Mouse (Mus musculus) stomach, postnatal 0 days (tissue): ENCODE measurements around the gene Ly9. TPM values are rescaled to one million over a fixed set of nuclear protein-coding genes. Genes with fewer than 3 reads are reported as not detected.

Experiments
- ATAC-seq: fragments of 200-750 bp; cut with Nextera tagmentation; 2 replicates; pipeline ENCODE4 v1.8.0; 2017; ENCODE audit not compliant: low FRiP score, low TSS enrichment
- DNase-seq: peaks from one replicate; pipeline ENCODE4 v3.0.0-alpha.2; 2016; ENCODE audit warnings: low spot score
- H3K27ac ChIP-seq: fragments of 300-500 bp; sonication (generic); replicated peaks from 2 replicates; pipeline ENCODE4 v1.5.1; 2014; ENCODE audit warnings: mild to moderate bottlenecking, control low read depth
- H3K27me3 ChIP-seq: fragments of 300-500 bp; sonication (generic); 2 replicates; pipeline ENCODE4 v1.6.1; 2014; ENCODE audit warnings: low read length; ENCODE audit not compliant: control insufficient read depth, insufficient read depth
- H3K36me3 ChIP-seq: fragments of 300-500 bp; sonication (generic); 2 replicates; pipeline ENCODE4 v1.6.1; 2014; ENCODE audit warnings: low read length, mixed read lengths; ENCODE audit not compliant: control insufficient read depth, insufficient read depth
- H3K4me1 ChIP-seq: fragments of 300-500 bp; sonication (generic); replicated peaks from 2 replicates; pipeline ENCODE4 v1.6.1; 2014; ENCODE audit warnings: antibody characterized with exemption; ENCODE audit not compliant: control insufficient read depth, insufficient read depth
- H3K4me2 ChIP-seq: fragments of 300-500 bp; sonication (generic); replicated peaks from 2 replicates; pipeline ENCODE4 v1.6.1; 2014; ENCODE audit warnings: low read depth, mild to moderate bottlenecking, control low read depth, moderate library complexity
- H3K4me3 ChIP-seq: fragments of 300-500 bp; sonication (generic); 2 replicates; pipeline ENCODE4 v1.5.1; 2014; ENCODE audit warnings: low read depth, low read length, control low read depth
- H3K9ac ChIP-seq: fragments of 300-500 bp; sonication (generic); 2 replicates; pipeline ENCODE4 v1.6.1; 2014; ENCODE audit warnings: mild to moderate bottlenecking, low read length, control low read depth, mixed read lengths
- H3K9me3 ChIP-seq: fragments of 300-500 bp; sonication (generic); 2 replicates; pipeline ENCODE4 v1.6.1; 2016; ENCODE audit warnings: low read length; ENCODE audit not compliant: control insufficient read depth
- CTCF ChIP-seq: IDR thresholded peaks from 2 replicates; pipeline ENCODE4 v1.5.1; 2016; ENCODE audit warnings: antibody characterized with exemption, low read depth, mild to moderate bottlenecking, moderate library complexity
- EP300 ChIP-seq: optimal IDR thresholded peaks from 2 replicates; pipeline ENCODE3; 2016; ENCODE audit warnings: antibody characterized with exemption
- WGBS: fragments of 180-500 bp; shearing (Covaris S2); extraction: QIAGEN DNeasy Blood & Tissue Kit; methylation state at CpG from one replicate; pipeline ENCODE4 v1.1.7; 2014; 5-methylcytosine and 5-hydroxymethylcytosine counted together
- polyA plus RNA-seq: library from polyadenylated mRNA; unstranded; fragments of >200 nt; fragmentation: Nextera tagmentation; extraction: Ambion mirVana; gene quantifications from 2 replicates; pipeline ENCODE4 v1.2.1, GENCODE M21; 2015

Ly9 gene
- polyA plus RNA-seq, 1 experiment from 2014 or later, result 0.13 TPM

DNA sequence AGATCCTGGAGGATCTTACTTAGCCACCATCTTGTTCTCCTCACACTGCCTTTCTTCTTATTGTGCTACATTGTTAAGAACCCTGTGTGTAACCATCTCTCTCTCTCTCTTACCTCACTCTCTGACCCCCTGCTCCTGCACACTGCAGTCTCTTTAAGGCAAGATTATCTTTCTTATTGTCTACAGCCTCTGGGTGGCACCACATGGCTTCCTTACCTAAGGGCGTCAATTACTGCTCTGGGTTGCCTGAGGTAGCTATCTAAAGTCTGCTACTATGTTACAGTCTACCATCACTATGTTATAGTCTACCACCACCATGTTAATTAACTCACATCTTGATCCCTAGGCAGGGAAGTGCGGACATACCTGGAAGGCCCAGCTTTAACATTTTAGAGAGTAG, 38.8 kb downstream of the Ly9 start:
- Histone ChIP-seq H3K9ac (no peak overlapping the region), H3K27me3 (no peaks in the 10 kb centered on the region), H3K9me3 (no peaks in the 10 kb centered on the region), H3K27ac (no peak overlapping the region), H3K4me1 (no peaks in the 10 kb centered on the region), H3K4me3 (no peak overlapping the region), H3K4me2 (no peak overlapping the region), H3K36me3 (no peaks in the 10 kb centered on the region)
- DNase-seq (no peak), ATAC-seq (no peak)
- WGBS, result 68% methylated on average over 2 of the region's 2 CpGs
- no peak for TF ChIP-seq CTCF
- no peak for TF ChIP-seq EP300

DNA sequence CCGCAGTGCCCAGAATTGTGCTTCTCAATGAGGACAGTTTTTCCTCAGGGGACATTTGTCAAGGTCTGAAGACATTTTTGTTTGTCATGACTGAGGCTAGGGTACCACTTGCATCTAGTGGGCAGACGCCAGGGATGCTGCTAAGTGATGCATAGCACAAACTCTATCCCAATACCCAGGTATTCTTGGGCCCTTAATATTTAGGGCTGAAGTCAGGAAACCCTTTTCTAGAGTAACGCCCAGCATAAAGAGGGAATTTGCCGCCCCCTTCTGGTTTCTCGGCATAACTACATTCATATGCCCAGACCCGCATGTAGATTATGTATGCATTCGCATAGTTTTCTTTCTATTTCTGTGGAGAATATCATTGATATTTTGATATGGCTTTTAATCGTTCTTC, 40.4 kb downstream of the Ly9 start:
- no peak overlapping the region for H3K9ac ChIP-seq
- 20% methylated on average over 8 of the region's 8 CpGs for WGBS
- no peak overlapping the region for H3K4me3 ChIP-seq
- H3K27ac ChIP-seq, result no peak overlapping the region
- ATAC-seq (0 out of 2 replicates have a peak, but pooled peaks have one; percentile 43), DNase-seq (peak; percentile 66)
- no peaks in the 10 kb centered on the region for H3K36me3 ChIP-seq
- no peaks in the 10 kb centered on the region for H3K27me3 ChIP-seq
- TF ChIP-seq EP300 (no peak), CTCF (peak; percentile 86)
- no peaks in the 10 kb centered on the region for H3K4me1 ChIP-seq
- H3K4me2 ChIP-seq, result no peak overlapping the region
- no peaks in the 10 kb centered on the region for H3K9me3 ChIP-seq

DNA sequence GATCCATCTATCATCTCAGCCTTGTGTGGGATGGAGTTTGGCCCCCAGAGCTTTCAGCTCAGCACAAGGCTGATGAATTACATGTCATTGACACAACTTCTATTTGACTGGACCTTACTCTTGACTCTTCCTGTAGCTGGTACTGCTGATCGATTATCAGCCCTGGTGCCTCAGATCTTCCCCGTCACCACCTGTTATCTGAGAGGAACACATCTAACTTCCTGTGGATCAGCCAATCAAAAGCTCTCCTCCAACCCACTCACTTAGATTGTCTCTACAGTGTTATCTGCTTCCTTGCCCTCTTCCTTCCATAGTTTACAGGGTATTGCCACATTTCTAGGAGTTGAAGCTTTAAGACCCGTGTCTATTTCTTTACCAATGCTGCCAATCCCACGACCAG, 41.3 kb downstream of the Ly9 start:
- Histone ChIP-seq H3K4me1 (no peaks in the 10 kb centered on the region), H3K4me3 (no peak overlapping the region), H3K27ac (no peak overlapping the region), H3K9me3 (no peaks in the 10 kb centered on the region), H3K36me3 (no peaks in the 10 kb centered on the region), H3K4me2 (no peak overlapping the region), H3K9ac (no peak overlapping the region), H3K27me3 (no peaks in the 10 kb centered on the region)
- 55% methylated on average over 4 of the region's 4 CpGs for WGBS
- ATAC-seq (no peak), DNase-seq (no peak)
- TF ChIP-seq CTCF (no peak), EP300 (no peak)

DNA sequence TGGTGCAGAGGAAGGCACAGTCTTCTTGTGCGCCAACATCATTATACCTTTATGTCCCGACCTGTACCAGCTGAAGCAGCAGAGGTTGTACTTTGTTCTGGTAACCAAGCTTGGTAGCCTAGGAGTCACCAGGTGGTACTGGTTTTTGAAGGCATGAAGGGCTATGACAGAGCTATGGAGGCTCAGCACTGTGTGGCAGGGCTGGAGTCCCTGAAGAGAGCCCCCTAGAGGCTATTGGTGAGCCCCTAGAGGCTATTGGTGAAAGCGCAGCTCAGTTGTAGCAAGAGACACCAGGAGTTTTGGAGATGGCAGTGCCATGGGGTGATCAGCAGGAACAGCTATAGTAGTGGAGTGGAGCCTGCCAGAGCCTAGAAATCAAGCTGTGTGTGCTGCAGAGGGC, 43.0 kb downstream of the Ly9 start:
- H3K9me3 ChIP-seq, result no peaks in the 10 kb centered on the region
- no peaks in the 10 kb centered on the region for H3K27me3 ChIP-seq
- no peak overlapping the region for H3K4me3 ChIP-seq
- no peak overlapping the region for H3K4me2 ChIP-seq
- no peak overlapping the region for H3K9ac ChIP-seq
- TF ChIP-seq EP300, result no peak
- TF ChIP-seq CTCF, result peak; percentile 76
- 49% methylated on average over 3 of the region's 3 CpGs for WGBS
- H3K36me3 ChIP-seq, result no peaks in the 10 kb centered on the region
- DNase-seq, result peak; percentile 29
- ATAC-seq, result peak; percentile 70
- no peaks in the 10 kb centered on the region for H3K4me1 ChIP-seq
- H3K27ac ChIP-seq, result no peak overlapping the region

DNA sequence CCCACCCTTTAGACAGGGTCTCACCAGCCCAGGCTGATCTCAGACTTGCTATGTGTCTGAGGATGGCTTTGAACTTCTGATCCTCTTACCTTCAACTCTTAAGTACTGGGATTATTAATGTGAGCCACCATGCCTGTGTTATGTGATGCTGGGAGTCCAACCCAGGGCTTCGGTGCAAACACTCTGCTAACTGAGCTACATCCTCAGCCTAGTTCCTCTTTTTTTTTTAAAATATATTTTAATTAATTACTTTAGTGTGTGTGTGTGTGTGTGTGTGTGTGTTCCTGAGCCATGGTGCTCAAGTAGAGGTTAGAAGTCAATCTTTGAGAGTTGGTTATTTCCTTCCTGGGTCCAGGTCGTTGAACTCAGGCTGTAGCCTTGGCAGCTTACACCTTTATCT, 44.2 kb downstream of the Ly9 start:
- no peak overlapping the region for H3K27ac ChIP-seq
- no peaks in the 10 kb centered on the region for H3K36me3 ChIP-seq
- H3K27me3 ChIP-seq, result no peaks in the 10 kb centered on the region
- 68% methylated on average over 2 of the region's 2 CpGs for WGBS
- no peak overlapping the region for H3K4me3 ChIP-seq
- TF ChIP-seq EP300, result no peak
- no peak for TF ChIP-seq CTCF
- H3K4me1 ChIP-seq, result no peaks in the 10 kb centered on the region
- no peaks in the 10 kb centered on the region for H3K9me3 ChIP-seq
- no peak overlapping the region for H3K9ac ChIP-seq
- ATAC-seq (no peak), DNase-seq (no peak)
- H3K4me2 ChIP-seq, result no peak overlapping the region

DNA sequence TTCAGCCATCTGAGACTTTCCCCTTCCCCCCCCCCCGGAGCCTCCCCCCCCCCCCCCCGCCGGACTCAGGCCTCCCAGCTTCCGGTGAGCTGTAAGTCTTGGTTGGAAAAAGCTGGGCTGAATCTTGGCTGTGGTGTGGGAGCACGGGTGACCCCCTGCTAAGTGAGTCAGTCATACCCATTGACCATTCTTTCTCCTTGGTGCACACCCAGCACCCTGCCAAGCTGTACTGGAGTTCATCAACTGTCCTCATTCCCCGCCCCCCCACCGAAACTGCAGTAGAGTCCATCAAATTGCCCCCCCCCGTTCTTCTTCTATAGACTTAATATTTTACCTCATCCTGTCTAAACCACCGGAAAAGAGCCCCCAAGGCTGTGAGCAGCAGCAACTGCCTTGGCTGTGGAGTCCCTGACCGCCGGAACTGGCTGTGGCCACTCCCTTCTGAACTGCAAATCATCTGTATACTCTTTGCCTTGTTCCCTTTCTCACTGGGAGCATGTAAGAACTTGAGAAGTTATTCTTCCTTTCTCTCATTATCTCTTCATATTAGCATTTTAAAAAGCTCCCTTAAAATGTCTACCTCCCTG, 45.5 kb downstream of the Ly9 start:
- no peaks in the 10 kb centered on the region for H3K9me3 ChIP-seq
- H3K4me2 ChIP-seq, result no peak overlapping the region
- no peak overlapping the region for H3K27ac ChIP-seq
- TF ChIP-seq CTCF (no peak), EP300 (no peak)
- 55% methylated on average over 7 of the region's 11 CpGs for WGBS
- no peak overlapping the region for H3K4me3 ChIP-seq
- no peak overlapping the region for H3K9ac ChIP-seq
- H3K4me1 ChIP-seq, result no peaks in the 10 kb centered on the region
- no peak for DNase-seq
- no peaks in the 10 kb centered on the region for H3K36me3 ChIP-seq
- H3K27me3 ChIP-seq, result no peaks in the 10 kb centered on the region
- ATAC-seq, result no peak
